Mouse (Mus musculus) CH12.LX (cell line): ENCODE data around the gene Sh3rf3.

Source experiments
- CTCF ChIP-seq, 2 experiments: IDR thresholded peaks in 1 of 2; conservative IDR thresholded peaks in 1 of 2; 2 replicates each; pipeline ENCODE4 v1.5.1; 2011 to 2012; ENCODE audit warnings: low read depth in 2 of 2, low read length in 2 of 2, improper control_type of control experiment in 1 of 2, inconsistent platforms in 1 of 2, mild to moderate bottlenecking in 1 of 2, moderate library complexity in 1 of 2
- EP300 ChIP-seq: IDR thresholded peaks from 2 replicates; pipeline ENCODE4 v1.6.1; 2011; ENCODE audit warnings: low read length, improper control_type of control experiment
- GABPA ChIP-seq: IDR thresholded peaks from 2 replicates; pipeline ENCODE4 v1.6.1; 2012; ENCODE audit warnings: low read depth, low read length, improper control_type of control experiment, inconsistent platforms; ENCODE audit not compliant: insufficient replicate concordance
- MAFK ChIP-seq: IDR thresholded peaks from 2 replicates; pipeline ENCODE4 v1.6.1; 2011; ENCODE audit warnings: low read length, improper control_type of control experiment; ENCODE audit not compliant: insufficient replicate concordance
- MAZ ChIP-seq: IDR thresholded peaks from 2 replicates; pipeline ENCODE4 v1.6.1; 2012; ENCODE audit warnings: low read depth, mild to moderate bottlenecking, inconsistent platforms, low read length, improper control_type of control experiment, moderate library complexity
- MYC ChIP-seq: IDR thresholded peaks from 2 replicates; pipeline ENCODE4 v1.6.1; 2011; ENCODE audit warnings: low read depth, mild to moderate bottlenecking, improper control_type of control experiment, low read length
- NELFE ChIP-seq: IDR thresholded peaks from 2 replicates; pipeline ENCODE4 v1.6.1; 2011; ENCODE audit warnings: low read depth, low read length, improper control_type of control experiment
- NRF1 ChIP-seq: IDR thresholded peaks from 2 replicates; pipeline ENCODE4 v1.6.1; 2014; ENCODE audit warnings: low read depth, mild to moderate bottlenecking, inconsistent platforms, low read length, improper control_type of control experiment, moderate library complexity
- POLR2A ChIP-seq: IDR thresholded peaks from 2 replicates; pipeline ENCODE4 v1.6.1; 2011; ENCODE audit warnings: low read depth, mild to moderate bottlenecking, improper control_type of control experiment, low read length
- POLR2AphosphoS2 ChIP-seq: IDR thresholded peaks from 2 replicates; pipeline ENCODE4 v1.6.1; 2011; ENCODE audit warnings: low read depth, low read length, improper control_type of control experiment
- USF1 ChIP-seq: IDR thresholded peaks from 2 replicates; pipeline ENCODE4 v1.6.1; 2014; ENCODE audit warnings: low read depth, mild to moderate bottlenecking, inconsistent platforms, low read length, improper control_type of control experiment
- ZNF384 ChIP-seq: IDR thresholded peaks from 2 replicates; pipeline ENCODE4 v1.6.1; 2012; ENCODE audit warnings: low read depth, low read length, improper control_type of control experiment, inconsistent platforms

GRCm38 (mm10) chr10:58926578-58926977, 113.4 kb downstream of the Sh3rf3 start:
- no peak for TF ChIP-seq CTCF (conservative IDR thresholded peaks at IDR 0.05 in 1 of 2, IDR thresholded peaks at IDR 0.05 in 1 of 2; ENCODE audit: low read depth in 2 of 2, low read length in 2 of 2)
- no peak for TF ChIP-seq POLR2AphosphoS2
- TF ChIP-seq ZNF384: no peak
- no peak for TF ChIP-seq NELFE
- no peak for TF ChIP-seq MAFK
- no peak for TF ChIP-seq MAZ
- no peak for TF ChIP-seq POLR2A
- TF ChIP-seq EP300: no peak
- no peak for TF ChIP-seq USF1
- TF ChIP-seq MYC: no peak
- no peak for TF ChIP-seq NRF1
- no peak for TF ChIP-seq GABPA
